Mouse (Mus musculus): ENCODE measurements at regions not wholly inside any gene's neighbourhood (a gene's known extent, or its start where the extent isn't known, plus 50 kb on each side); places are given as distances from the start of the nearest gene placed in this dataset.

DNA sequence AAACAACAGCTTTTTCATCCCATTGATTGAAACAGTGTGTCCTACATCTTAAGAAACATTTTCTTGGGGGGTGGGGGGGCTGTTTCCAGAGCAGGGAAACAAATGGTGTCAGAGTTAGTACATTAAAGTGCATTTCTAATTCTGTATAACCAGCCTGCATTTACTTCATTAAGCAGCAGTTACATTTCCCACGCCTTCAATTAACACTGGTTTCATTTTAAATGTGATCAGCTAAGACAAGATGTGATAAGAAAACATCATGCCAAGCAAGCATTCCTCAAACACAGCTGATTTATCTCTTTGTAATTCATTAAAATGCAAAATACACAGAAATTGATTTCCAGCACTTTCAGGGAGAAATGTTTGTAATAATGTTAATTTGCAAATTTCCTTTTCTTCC is 122.0 kb downstream of the Olfr1505 start:
- intact Hi-C loops (cut with DNase I) = no loop called here
- DNase-seq = no peak

GRCm38 (mm10) chr19:14035785-14036184 is 122.5 kb downstream of the Olfr1505 start:
- intact Hi-C loops (cut with DNase I) = no loop called here
- no peak for DNase-seq

DNA sequence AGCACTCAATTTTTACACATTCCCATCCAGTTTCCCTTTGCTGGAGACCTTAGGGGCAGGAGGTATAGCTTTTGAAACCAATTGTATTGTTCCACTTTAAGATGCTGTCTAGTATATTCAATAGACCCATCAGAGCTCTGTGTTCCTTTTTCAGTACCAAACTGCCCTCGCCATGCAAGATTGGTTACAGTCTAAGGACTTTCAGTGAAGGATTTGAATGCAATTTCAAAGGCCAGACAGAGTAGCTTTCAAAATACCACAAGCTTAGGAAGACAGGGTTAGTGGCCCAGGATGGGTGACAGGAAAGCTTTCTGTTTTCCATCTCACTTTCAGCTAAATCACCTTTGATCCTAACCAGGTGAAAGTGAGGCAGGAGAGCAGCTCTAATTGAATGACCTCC is 123.4 kb downstream of the Olfr1505 start:
- intact Hi-C loops (cut with DNase I) = no loop called here
- DNase-seq = no peak

DNA sequence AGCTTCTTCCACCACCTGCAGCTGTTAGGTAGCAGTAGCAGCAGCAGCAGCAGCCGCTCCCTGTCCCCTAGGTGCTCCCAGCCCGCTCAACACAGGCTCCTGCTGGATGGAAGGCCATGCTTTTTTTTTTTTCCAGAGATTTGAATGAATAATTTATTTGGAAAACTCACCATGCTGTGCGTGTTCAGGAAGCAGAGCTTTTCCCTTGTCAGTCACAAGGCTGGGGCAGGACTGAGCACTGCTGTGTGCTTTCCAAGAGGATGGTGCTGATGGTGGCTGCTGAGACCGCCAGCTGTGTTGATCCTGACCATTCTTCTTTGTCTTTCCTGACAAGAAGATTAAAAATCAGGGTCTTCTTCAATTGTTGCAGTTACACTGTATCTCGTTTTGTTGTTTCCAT is 129.4 kb downstream of the Olfr1505 start:
- no peak for DNase-seq
- intact Hi-C loops (cut with DNase I) = no loop called here

- intact Hi-C loops (cut with DNase I) = no loop called here
- DNase-seq = no peak
These were observed 132.1 kb downstream of the Olfr1505 start for GRCm38 (mm10) chr19:14045456-14045855.

- intact Hi-C loops (cut with DNase I) = no loop called here
- no peak for DNase-seq
These were observed 138.7 kb downstream of the Olfr1505 start for GRCm38 (mm10) chr19:14052052-14052451.

DNA sequence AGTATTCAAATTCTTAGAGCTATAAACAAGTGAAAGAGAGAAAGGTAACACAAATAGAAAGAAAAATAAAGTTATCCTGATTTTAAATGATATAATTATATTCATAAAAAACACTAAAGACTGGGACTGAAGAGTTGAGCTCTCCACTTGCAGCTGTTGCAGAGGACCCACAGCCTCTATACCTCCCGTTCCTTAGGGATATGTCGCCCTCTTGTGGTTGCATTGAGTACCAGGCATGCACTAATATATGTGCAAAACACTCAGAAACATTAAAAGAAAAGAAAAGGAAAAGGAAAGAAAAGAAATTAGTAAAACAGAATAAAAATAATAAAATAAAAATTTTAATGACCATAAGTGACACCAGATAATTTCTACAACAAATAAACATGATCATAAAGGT is 167.2 kb downstream of the Olfr1505 start:
- no peak for DNase-seq
- intact Hi-C loops (cut with DNase I) = no loop called here

DNA sequence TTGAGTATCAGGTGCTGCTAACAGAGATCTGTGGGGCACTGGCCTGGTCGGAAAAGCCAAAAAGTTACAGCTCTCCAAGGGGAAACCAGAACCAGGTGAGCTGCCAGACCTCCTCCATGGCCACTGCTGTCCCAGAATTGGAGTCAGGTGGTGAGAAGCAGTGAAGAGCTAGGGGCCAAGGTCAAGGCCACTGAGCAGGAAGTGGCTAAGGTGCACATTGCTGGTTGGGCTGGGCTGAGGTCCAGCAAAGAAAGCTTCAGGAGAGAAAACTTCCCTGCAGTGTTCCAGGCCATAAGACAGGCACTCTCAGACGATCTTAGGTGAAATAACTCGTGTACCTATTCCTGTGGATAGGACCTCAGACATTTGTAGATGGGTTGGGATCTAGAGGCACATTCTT is 171.4 kb downstream of the Olfr1505 start:
- intact Hi-C loops (cut with DNase I) = no loop called here
- no peak for DNase-seq

DNA sequence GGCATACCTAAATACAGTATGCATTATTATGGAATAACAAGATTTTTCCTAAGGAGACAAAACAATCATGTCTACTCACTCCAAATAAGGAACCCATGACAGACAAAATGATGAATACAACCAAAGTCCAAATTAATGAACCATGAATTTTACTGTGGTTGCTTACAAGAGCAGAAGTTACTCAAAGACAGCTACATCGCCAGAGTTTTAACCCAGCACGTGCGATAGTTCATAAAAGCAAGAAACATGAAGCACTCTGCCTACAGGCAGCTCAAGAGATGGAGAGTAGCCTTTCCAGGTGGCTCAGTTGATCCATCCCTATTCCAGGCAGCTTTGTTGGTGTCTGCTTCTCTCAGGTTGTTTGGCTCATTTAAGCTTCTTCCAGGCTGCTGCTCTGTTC is 176.8 kb downstream of the Olfr1505 start:
- no peak for DNase-seq
- intact Hi-C loops (cut with DNase I) = no loop called here

- no peak for DNase-seq
- intact Hi-C loops (cut with DNase I) = no loop called here
These were observed 180.9 kb downstream of the Olfr1505 start for GRCm38 (mm10) chr19:14094191-14094590.

- intact Hi-C loops (cut with DNase I) = no loop called here
- no peak for DNase-seq
These were observed 182.9 kb downstream of the Olfr1505 start for GRCm38 (mm10) chr19:14096187-14096586.

GRCm38 (mm10) chr19:14109091-14109490 is 195.8 kb downstream of the Olfr1505 start:
- intact Hi-C loops (cut with DNase I) = no loop called here
- DNase-seq = no peak

- intact Hi-C loops (cut with DNase I) = no loop called here
- DNase-seq = no peak
These were observed 210.2 kb downstream of the Olfr1505 start for GRCm38 (mm10) chr19:14123348-14124113.

DNA sequence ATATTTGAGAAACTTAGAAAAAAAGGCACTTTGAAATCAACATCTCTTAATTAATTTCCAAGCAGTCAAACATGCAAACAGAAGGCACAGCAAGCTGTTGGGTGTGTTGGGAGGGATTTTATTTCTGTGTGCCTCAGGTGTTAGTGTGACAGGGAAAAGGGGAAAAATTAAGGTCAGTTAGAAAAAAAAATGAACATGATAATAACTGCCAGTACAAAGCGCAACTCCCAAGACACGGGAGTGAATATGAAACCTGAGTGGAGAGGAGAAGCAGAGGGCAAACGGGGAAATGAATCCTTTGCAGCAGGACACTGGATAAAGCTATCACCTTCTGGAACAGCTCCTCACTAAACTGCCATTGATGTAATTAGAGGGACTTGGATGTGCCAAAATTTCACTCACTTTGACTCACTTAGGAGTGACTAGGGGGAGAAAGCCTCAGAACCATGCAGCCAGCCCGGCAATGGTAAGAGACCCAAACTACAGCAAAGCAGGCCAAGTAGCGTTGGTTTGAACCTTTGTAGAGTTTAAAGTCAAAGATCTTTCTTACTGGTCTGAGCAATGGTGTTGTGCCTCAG is 211.0 kb downstream of the Olfr1505 start:
- intact Hi-C loops (cut with DNase I) = no loop called here
- no peak for DNase-seq

DNA sequence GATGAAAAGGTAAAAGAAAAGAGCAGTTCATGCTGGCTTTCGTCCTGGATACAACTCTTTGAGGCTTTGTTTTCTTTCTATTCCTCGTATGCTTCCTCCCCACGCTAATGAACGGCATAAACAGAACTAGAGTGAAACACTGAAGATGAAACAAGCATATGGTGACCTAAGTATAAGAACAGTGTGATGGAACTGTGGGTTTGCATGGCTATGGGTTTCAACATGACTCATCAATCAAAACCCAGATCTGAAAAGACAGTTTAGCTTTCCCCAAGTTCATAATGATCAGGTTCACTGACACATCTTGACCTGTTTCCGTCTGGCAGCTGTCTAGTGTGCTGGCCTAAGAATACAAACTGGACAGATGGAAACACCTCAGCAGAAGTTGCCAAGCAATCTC is 211.7 kb downstream of the Olfr1505 start:
- no peak for DNase-seq
- intact Hi-C loops (cut with DNase I) = loop anchor here (5.0 kb wide), 1 partner anchor 97 kb away; no protein-coding TSS in a partner anchor

DNA sequence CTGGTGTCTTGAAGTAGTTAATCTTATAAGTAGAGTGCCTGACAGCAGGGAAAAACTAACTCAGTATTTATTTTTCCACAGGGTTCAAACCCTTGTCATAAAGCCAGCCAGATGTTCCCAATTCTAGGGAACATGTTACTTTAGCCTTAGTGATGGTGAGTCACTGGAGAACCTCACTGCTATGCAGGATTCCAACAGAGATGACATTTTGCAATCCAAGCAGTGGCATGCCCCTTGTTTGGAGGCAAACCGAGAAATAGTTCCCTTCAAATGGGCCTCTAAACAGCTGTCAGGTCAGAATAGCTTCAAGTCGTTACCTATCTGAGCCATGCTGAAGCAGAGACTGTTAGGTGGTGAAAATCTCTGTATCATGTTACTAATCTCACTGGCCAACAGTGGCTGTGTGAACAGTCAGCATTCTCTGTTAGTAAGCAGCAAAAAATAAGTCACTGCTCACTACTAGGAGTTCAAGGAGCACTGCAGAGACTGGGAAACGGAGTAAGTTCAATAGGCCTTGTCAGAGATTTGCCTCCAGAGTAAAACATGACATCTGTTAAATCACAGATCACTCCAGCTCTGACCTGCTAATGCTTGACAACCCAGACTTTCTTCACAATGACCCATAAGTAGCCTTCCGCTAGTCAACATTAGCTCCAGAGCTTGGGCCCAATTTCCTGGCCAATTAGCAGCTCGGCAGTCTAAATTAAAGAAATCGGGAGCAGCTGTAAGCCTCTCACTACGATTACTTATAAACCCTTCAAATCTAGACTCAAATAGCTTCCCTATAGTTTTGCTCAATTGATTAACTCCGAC is 215.3 kb downstream of the Olfr1505 start:
- intact Hi-C loops (cut with DNase I) = loop anchor here (5.0 kb wide), 1 partner anchor 94 kb away; no protein-coding TSS in a partner anchor
- peak in 1 of 2 experiments; percentile 5 for DNase-seq

- intact Hi-C loops (cut with DNase I) = no loop called here
These were observed 247.9 kb downstream of the Olfr1505 start for GRCm38 (mm10) chr19:14161217-14161616.

GRCm38 (mm10) chr19:14162773-14163172 is 249.4 kb downstream of the Olfr1505 start:
- intact Hi-C loops (cut with DNase I) = no loop called here
- no peak for DNase-seq

More at GRCm38 (mm10) chr19:14161217-14161616, 247.9 kb downstream of the Olfr1505 start:
- DNase-seq = no peak

GRCm38 (mm10) chr19:14165775-14166174 is 252.4 kb downstream of the Olfr1505 start:
- DNase-seq = no peak
- intact Hi-C loops (cut with DNase I) = no loop called here

DNA sequence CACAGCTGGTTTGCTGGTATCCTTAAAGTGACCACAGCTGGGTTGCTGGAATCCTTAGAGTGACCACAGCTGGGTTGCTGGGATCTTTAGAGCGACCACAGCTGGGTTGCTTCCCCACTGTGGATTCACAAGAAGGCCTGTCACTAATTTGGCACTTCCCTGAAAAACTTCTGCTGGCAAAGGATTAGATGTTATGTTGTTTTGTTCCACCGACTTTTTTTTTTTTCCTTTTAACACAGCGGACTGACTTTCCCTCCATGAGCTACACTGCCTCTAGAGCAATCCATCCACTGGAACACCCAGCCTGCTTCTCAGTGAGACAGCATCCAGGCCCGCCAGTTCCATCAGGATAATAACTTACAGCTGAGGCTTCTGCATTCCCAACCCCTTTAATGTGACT is 266.9 kb downstream of the Olfr1505 start:
- intact Hi-C loops (cut with DNase I) = no loop called here

GRCm38 (mm10) chr19:14180956-14181355 is 267.6 kb downstream of the Olfr1505 start:
- intact Hi-C loops (cut with DNase I) = no loop called here
- DNase-seq = no peak

More for the DNA sequence above, 266.9 kb downstream of the Olfr1505 start:
- no peak for DNase-seq
